Mouse (Mus musculus) brain, embryonic 14.5 days (tissue): ENCODE results near the gene Clk2.

ENCODE experiments used
- CTCF ChIP-seq: fragments of 200-500 bp; IDR thresholded peaks from 2 replicates; pipeline ENCODE4 v1.5.1; 2012; ENCODE audit warnings: inconsistent platforms, mild to moderate bottlenecking, moderate library complexity, borderline replicate concordance; ENCODE audit not compliant: insufficient read depth, insufficient read length; ENCODE audit errors: extremely low read depth
- POLR2A ChIP-seq: fragments of 200-500 bp; IDR thresholded peaks from 2 replicates; pipeline ENCODE4 v1.6.1; 2012; ENCODE audit warnings: mild to moderate bottlenecking, inconsistent platforms, borderline replicate concordance; ENCODE audit not compliant: poor library complexity, insufficient read depth, insufficient read length, severe bottlenecking; ENCODE audit errors: extremely low read depth

- TF ChIP-seq CTCF = no peak
- TF ChIP-seq POLR2A = no peak
Observed at GRCm38 (mm10) chr3:89125981-89126380, 38.6 kb upstream of the Clk2 start.
